Mouse (Mus musculus): ENCODE measurements around the gene Lrrc8d. TPM values are rescaled to one million over a fixed set of nuclear protein-coding genes. Genes with fewer than 3 reads are reported as not detected.
A peak's percentile ranks its signal among the peaks of the same experiment; 100 is the strongest.

The Lrrc8d gene
- polyA plus RNA-seq (2012; rRNA removed) = 11.3 and 16.6 TPM in 2 replicates

DNA sequence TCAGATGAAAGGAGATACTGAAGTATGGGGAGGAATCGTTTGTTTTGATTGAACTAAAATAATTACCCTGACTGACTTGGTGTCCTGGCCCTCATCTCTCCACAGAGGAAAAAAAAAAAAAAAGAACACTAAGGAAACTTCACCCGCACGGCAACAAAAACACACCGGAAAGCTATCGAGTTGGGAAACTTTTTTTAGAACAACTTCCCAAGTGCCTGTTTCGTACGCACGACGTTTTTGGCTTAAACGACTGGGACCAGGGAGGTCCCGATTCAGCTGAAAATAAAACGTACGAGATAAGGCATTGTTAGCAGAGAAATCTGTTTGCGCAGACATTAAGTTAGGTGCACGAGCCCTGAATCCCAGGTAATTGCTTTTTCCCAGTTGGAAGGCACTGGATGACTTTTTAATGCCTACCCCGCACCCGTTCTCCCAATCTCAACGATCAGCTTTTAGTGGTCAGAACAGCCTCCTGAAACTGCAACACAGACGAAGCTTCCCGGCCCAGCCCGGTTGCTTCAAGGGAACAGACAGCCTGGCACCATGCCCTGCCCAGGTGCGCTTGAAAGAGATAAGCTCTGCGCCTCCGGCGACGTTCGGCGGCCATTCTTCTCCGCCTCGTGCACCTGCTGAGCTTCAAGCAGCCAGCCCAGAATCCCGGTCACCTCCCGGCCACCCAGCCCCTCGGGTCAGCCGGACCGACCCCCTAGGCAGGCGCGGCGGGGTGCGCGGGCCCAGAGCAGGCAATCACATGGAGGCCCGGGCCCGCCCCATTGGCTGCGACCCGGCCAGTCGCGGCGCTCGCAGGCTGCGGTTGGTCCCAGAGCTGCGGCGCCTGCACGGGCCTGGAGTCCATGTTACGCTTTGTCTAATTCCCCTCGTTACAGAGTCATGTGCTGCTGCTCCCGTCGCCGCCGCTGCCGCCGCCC is at the start of gene Lrrc8d:
Lrrc8d (plus strand) TSS at position 829 of the 929 bp plus-strand sequence.
- WGBS = 2% methylated on average over 60 of the region's 60 CpGs
- Histone ChIP-seq H3K4me3 (replicated peaks; ENCODE audit: extremely low read depth, low read depth, low read length) (peak within 1 kb of the TSS; percentile 65), H3K4me1 (ENCODE audit: control insufficient read depth, insufficient read depth, low read length) (peaks cover 9% of the 10 kb centered on the region; the same call in 1 of the 2 replicates)
- DNase-seq = peak; percentile 89
- TF ChIP-seq POLR2A (IDR thresholded peaks at IDR 0.05; ENCODE audit: borderline replicate concordance, extremely low read depth, low read depth, low read length) (peak; percentile 51; the same call in 1 of the 2 replicates), CTCF (IDR thresholded peaks at IDR 0.05; ENCODE audit: insufficient read depth, low read length) (no peak)

DNA sequence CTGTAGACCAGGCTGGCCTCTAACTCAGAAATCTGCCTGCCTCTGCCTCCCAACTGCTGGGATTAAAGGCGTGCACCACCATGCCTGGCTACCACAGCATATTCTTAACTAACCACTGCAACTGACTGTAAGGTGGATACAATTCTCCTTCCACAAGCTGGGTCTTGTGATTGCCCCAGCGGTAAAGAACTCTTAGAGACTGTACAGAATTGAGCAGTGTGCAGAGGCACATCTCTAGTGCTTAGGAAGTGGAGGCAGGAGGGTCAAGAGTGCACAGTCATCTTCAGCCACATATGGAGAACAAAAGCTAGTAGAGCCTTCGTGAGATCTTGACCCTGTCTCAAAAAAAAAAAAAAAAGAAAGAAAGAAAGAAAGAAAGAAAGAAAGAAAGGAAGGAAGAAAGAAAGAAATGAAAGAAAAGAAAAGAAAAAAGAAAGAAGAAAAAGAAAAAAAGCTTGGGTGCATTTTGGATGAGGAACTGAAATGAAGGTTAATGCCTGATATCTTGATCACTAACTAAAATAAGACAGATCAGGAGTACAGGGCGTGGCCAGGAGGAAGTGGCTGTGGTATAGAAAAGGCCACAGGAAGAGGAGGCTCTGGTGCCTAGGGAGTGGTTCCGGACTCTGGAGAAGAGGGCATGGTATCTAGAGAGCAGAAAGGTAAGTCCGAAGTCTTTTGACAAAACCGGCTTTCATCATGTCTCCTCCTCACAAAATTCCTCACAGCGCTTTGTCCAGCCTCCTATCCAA is 48.9 kb upstream of the Lrrc8d start:
- WGBS = 59% methylated on average over 8 of the region's 8 CpGs
- no peak for TF ChIP-seq CTCF (IDR thresholded peaks at IDR 0.05; ENCODE audit: insufficient read depth, low read length)
- no peak for TF ChIP-seq POLR2A (IDR thresholded peaks at IDR 0.05; ENCODE audit: borderline replicate concordance, extremely low read depth, low read depth, low read length)
- DNase-seq = no peak
- peaks cover 26% of the 10 kb centered on the region for H3K4me1 ChIP-seq (ENCODE audit: control insufficient read depth, insufficient read depth, low read length)
- H3K4me3 ChIP-seq (replicated peaks; ENCODE audit: extremely low read depth, low read depth, low read length) = peak overlapping the region; percentile 15

DNA sequence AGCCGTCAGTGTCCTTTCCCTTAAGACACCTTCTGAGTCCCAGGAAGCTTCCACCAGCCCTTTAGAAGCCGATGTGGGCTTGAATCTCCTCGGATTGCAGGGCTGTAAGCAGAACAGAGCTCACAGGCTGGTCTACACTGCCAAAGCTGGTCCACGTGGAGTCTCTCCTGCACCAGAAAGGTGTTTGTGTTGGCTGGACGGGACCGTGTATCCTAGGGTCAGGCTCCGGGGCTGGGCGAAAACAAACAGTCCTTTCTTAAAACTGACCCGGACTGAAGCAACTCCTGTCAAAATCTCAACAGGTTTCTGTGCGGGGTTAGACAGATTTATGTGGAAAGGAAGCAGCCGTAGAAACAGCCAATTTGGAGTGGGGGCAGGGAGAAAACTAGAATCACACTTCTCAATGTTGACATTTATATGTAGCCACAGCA is 48.2 kb upstream of the Lrrc8d start:
- Histone ChIP-seq H3K4me3 (replicated peaks; ENCODE audit: extremely low read depth, low read depth, low read length) (peak overlapping the region; percentile 27), H3K4me1 (ENCODE audit: control insufficient read depth, insufficient read depth, low read length) (peaks cover 26% of the 10 kb centered on the region)
- TF ChIP-seq CTCF (IDR thresholded peaks at IDR 0.05; ENCODE audit: insufficient read depth, low read length) = no peak
- TF ChIP-seq POLR2A (IDR thresholded peaks at IDR 0.05; ENCODE audit: borderline replicate concordance, extremely low read depth, low read depth, low read length) = no peak
- 24% methylated on average over 11 of the region's 11 CpGs for WGBS
- no peak for DNase-seq

DNA sequence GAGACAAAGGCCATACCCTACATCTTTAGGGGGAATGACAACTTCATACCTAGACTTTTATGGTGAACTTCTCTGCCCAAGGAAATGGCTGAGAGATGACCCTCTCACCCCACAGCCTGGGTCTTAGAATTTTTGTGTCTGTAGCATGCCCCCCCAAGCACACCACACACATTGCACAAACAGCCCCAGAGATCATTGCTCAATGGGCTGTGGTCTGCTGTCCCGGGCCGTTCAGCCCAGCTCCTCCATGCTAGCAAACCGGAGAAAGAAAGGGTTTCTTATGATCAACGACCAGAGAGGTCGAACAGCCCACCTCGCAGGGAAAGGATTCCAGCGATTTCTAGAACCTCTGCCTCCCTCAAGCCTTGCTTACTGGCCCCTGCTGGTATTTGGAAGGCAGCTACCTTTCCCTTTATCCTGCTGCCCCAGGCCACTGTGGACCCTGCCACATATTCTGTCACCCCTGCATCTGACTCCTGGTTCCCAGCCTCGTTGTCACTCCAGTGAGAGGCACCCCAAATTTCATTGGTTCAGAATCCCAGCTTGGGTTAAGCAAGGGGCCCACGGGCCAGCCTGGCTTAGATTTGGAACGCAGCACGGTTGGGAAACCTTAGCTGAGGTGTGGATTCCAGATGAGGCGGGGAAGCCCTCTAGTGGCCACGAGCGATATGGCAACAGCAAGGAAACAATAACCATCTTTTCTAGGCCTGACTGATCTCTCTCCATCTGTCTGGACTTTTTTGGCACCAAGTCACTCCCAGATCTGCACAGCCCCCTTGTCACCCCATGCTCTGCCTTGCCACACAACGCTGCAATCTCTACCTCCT is 45.3 kb upstream of the Lrrc8d start:
- DNase-seq = peak; percentile 86
- H3K4me3 ChIP-seq (replicated peaks; ENCODE audit: extremely low read depth, low read depth, low read length) = no peak overlapping the region
- TF ChIP-seq POLR2A (IDR thresholded peaks at IDR 0.05; ENCODE audit: borderline replicate concordance, extremely low read depth, low read depth, low read length) (no peak), CTCF (IDR thresholded peaks at IDR 0.05; ENCODE audit: insufficient read depth, low read length) (peak; percentile 98)
- 13% methylated on average over 15 of the region's 15 CpGs for WGBS
- H3K4me1 ChIP-seq (ENCODE audit: control insufficient read depth, insufficient read depth, low read length) = peaks cover 16% of the 10 kb centered on the region

DNA sequence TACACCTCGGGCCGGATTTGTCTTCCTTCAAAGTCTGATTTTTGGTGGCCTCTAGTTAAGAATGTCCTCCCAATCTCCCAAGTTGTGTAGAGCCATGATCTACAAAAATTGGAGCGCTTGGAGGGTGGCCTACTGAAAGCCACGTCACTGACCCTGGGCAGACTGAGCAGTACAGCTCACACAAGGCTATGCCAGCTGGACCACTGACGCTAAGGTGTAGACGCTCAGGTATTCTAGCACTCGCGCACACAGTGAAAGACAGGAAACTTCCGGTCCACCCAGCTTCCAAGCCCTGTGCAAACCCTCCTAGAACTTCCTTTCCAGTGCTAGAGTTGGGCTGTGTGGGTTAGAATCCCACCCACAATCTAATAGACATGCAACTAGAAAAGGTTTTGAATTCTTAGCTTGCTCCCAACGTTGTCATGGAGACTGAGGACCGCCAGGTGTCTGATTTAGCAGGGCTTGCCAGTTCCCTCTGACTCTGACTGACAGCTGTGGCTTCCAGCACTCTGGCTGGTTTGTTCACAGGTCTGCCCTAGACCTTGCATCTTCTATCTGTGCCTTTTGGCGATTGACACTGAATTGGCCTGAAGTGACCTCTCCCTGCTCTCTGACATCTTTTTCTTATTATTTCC is 44.6 kb upstream of the Lrrc8d start:
- Histone ChIP-seq H3K4me3 (replicated peaks; ENCODE audit: extremely low read depth, low read depth, low read length) (no peak overlapping the region), H3K4me1 (ENCODE audit: control insufficient read depth, insufficient read depth, low read length) (peaks cover 10% of the 10 kb centered on the region)
- TF ChIP-seq CTCF (IDR thresholded peaks at IDR 0.05; ENCODE audit: insufficient read depth, low read length) (no peak), POLR2A (IDR thresholded peaks at IDR 0.05; ENCODE audit: borderline replicate concordance, extremely low read depth, low read depth, low read length) (no peak)
- no peak for DNase-seq
- 69% methylated on average over 12 of the region's 12 CpGs for WGBS

DNA sequence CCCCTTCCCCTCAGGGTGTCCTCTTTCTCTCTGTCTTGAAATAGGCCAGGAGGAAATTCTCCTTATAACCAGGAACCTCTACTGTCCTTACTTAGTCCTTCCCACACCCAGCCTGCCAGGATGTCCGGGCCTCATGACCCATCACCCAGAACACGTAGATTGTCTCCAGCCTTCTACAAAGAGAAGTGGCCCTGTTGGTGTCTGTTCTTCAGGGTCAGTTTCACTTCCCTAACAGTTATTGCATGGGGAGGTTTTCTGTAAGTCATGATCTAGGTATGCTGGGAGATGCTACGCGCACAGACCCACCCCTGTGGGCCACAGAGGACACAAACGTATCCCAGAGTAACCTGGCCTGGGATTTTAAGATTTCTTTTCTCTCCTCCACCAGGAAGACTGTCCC is 37.9 kb upstream of the Lrrc8d start:
- Histone ChIP-seq H3K4me3 (replicated peaks; ENCODE audit: extremely low read depth, low read depth, low read length) (no peak overlapping the region), H3K4me1 (ENCODE audit: control insufficient read depth, insufficient read depth, low read length) (no peaks in the 10 kb centered on the region; the same call in 1 of the 2 replicates)
- no peak for DNase-seq
- TF ChIP-seq CTCF (IDR thresholded peaks at IDR 0.05; ENCODE audit: insufficient read depth, low read length) = no peak
- no peak for TF ChIP-seq POLR2A (IDR thresholded peaks at IDR 0.05; ENCODE audit: borderline replicate concordance, extremely low read depth, low read depth, low read length)
- WGBS = 81% methylated on average over 5 of the region's 5 CpGs

DNA sequence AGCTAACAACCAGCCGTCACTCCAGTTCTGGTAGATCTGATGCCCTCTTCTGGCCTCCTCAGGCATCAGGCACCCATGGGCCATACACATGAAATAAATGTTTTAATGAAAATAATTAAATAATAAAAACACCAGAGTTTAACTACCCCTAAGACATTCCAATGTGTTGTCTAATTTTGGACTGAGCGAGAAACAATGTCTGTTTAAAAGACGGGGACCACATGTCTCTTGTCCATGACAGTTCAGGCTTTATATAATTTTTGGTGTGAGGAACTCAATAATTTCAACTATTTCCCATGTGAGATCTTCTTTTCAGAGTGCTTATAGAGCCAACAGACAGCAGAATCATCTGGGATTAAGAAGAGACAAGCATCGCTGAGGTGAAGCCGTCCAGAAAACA is 32.8 kb upstream of the Lrrc8d start:
- 0 out of 2 replicates have a peak, but pooled peaks have one; percentile 3 for TF ChIP-seq CTCF (IDR thresholded peaks at IDR 0.05; ENCODE audit: insufficient read depth, low read length)
- TF ChIP-seq POLR2A (IDR thresholded peaks at IDR 0.05; ENCODE audit: borderline replicate concordance, extremely low read depth, low read depth, low read length) = no peak
- Histone ChIP-seq H3K4me3 (replicated peaks; ENCODE audit: extremely low read depth, low read depth, low read length) (no peak overlapping the region), H3K4me1 (ENCODE audit: control insufficient read depth, insufficient read depth, low read length) (no peaks in the 10 kb centered on the region; the same call in 1 of the 2 replicates)
- DNase-seq = no peak
- 77% methylated on average over 5 of the region's 5 CpGs for WGBS

DNA sequence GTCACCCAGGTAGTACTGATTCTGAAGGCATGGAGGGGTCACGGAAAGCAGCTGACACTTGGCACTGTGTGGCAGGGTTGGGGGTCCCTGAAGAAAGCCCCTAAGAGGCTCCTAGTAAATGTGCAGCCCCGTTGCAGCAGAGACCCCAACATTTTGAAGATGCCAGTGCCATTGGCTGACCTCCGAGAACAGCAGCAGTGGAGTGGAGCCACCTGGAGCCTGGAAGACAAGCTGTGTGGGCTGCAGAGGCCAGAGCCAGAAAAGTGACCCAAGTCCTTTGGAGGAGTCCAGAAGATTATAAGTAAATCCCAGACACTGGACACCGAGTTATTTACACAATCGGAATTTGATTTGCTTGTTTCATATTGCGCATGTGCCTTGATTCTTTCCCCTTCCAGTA is 32.4 kb upstream of the Lrrc8d start:
- TF ChIP-seq CTCF (IDR thresholded peaks at IDR 0.05; ENCODE audit: insufficient read depth, low read length) (no peak), POLR2A (IDR thresholded peaks at IDR 0.05; ENCODE audit: borderline replicate concordance, extremely low read depth, low read depth, low read length) (no peak)
- Histone ChIP-seq H3K4me1 (ENCODE audit: control insufficient read depth, insufficient read depth, low read length) (no peaks in the 10 kb centered on the region; the same call in 1 of the 2 replicates), H3K4me3 (replicated peaks; ENCODE audit: extremely low read depth, low read depth, low read length) (no peak overlapping the region)
- 75% methylated on average over 6 of the region's 6 CpGs for WGBS
- no peak for DNase-seq
